Mouse (Mus musculus) CH12.LX (cell line): ENCODE measurements around the gene Fbp1.

ENCODE experiments used
- CHD2 ChIP-seq: IDR thresholded peaks from 2 replicates; pipeline ENCODE4 v1.6.1; 2011; ENCODE audit warnings: low read length, improper control_type of control experiment
- CTCF ChIP-seq, 2 experiments: IDR thresholded peaks in 1 of 2; conservative IDR thresholded peaks in 1 of 2; 2 replicates each; pipeline ENCODE4 v1.5.1; 2011 to 2012; ENCODE audit warnings: low read depth in 2 of 2, low read length in 2 of 2, improper control_type of control experiment in 1 of 2, inconsistent platforms in 1 of 2, mild to moderate bottlenecking in 1 of 2, moderate library complexity in 1 of 2
- E2F4 ChIP-seq: IDR thresholded peaks from 2 replicates; pipeline ENCODE4 v1.6.1; 2011; ENCODE audit warnings: low read depth, low read length, improper control_type of control experiment; ENCODE audit not compliant: insufficient replicate concordance
- MAFK ChIP-seq: IDR thresholded peaks from 2 replicates; pipeline ENCODE4 v1.6.1; 2011; ENCODE audit warnings: low read length, improper control_type of control experiment; ENCODE audit not compliant: insufficient replicate concordance
- MAX ChIP-seq: IDR thresholded peaks from 2 replicates; pipeline ENCODE4 v1.6.1; 2011; ENCODE audit warnings: low read length, improper control_type of control experiment
- POLR2A ChIP-seq: IDR thresholded peaks from 2 replicates; pipeline ENCODE4 v1.6.1; 2011; ENCODE audit warnings: low read depth, mild to moderate bottlenecking, improper control_type of control experiment, low read length
- POLR2AphosphoS2 ChIP-seq: IDR thresholded peaks from 2 replicates; pipeline ENCODE4 v1.6.1; 2011; ENCODE audit warnings: low read depth, low read length, improper control_type of control experiment
- SMC3 ChIP-seq: IDR thresholded peaks from 2 replicates; pipeline ENCODE4 v1.6.1; 2011; ENCODE audit warnings: low read depth, low read length, improper control_type of control experiment
- TBP ChIP-seq: conservative IDR thresholded peaks from 2 replicates; pipeline ENCODE4 v1.6.1; 2011; ENCODE audit warnings: low read depth, low read length, improper control_type of control experiment
- TCF12 ChIP-seq: IDR thresholded peaks from 2 replicates; pipeline ENCODE4 v1.6.1; 2014; ENCODE audit warnings: low read depth, mild to moderate bottlenecking, inconsistent platforms, low read length, improper control_type of control experiment
- UBTF ChIP-seq: IDR thresholded peaks from 2 replicates; pipeline ENCODE4 v1.6.1; 2012; ENCODE audit warnings: low read depth, mild to moderate bottlenecking, inconsistent platforms, low read length, improper control_type of control experiment, moderate library complexity
- USF1 ChIP-seq: IDR thresholded peaks from 2 replicates; pipeline ENCODE4 v1.6.1; 2014; ENCODE audit warnings: low read depth, mild to moderate bottlenecking, inconsistent platforms, low read length, improper control_type of control experiment
- ZKSCAN1 ChIP-seq: IDR thresholded peaks from 2 replicates; pipeline ENCODE4 v1.6.1; 2012; ENCODE audit warnings: low read depth, inconsistent platforms, low read length, improper control_type of control experiment, borderline replicate concordance

DNA sequence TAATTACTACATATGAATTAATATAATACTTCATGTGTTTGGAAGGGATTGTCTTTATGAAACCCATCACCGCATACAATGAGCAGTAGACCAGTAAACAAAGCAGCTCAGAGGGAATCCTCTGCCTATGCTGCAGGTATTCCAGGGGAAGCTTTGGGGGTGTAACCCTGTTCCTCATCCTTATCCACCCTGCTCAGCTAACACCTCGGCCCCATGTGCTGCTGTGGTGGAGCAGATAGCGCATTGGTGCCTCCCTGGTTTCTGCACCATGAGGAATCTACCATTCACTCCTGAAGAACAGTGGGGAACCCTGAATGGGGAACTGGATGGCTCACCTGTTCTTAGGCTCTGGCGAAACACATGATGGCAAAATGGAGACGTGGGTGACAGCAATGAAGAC, 23.5 kb upstream of the Fbp1 start:
- TF ChIP-seq TBP, result no peak
- TF ChIP-seq SMC3, result no peak
- TF ChIP-seq CTCF (conservative IDR thresholded peaks at IDR 0.05 in 1 of 2, IDR thresholded peaks at IDR 0.05 in 1 of 2; ENCODE audit: low read depth in 2 of 2, low read length in 2 of 2), result no peak
- TF ChIP-seq MAX, result no peak
- TF ChIP-seq ZKSCAN1, result no peak
- TF ChIP-seq POLR2A, result no peak
- no peak for TF ChIP-seq TCF12
- TF ChIP-seq MAFK, result no peak
- no peak for TF ChIP-seq CHD2
- no peak for TF ChIP-seq USF1
- TF ChIP-seq E2F4, result no peak
- no peak for TF ChIP-seq UBTF
- TF ChIP-seq POLR2AphosphoS2, result no peak
